Mouse (Mus musculus): Measurements from ENCODE around the gene Eif2ak4. TPM values are rescaled to one million over a fixed set of nuclear protein-coding genes. Genes with fewer than 3 reads are reported as not detected.

Gene Eif2ak4
- total and polyA plus RNA-seq, 3 experiments: 4.6 to 7.0 (median 6.1) TPM

DNA sequence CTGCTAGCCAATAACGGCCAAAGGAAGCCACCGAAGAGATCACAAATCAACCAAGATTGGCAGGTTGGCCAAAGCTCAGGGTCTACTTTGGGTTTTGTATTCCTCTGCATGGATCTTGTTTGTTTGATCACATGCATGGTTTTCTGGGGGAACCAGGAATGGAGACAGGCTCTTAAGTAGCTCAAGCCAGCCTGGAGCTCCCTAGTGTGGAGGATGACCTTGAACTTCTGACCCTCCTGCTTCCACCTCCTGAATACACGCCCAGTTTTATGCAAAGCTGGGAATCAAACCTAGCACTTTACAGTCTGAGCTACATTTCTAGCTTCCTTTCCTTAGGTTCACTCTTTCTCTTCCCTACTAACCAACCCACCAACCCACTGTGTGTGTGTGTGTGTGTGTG is 97.0 kb downstream of the Eif2ak4 start:
- Histone ChIP-seq H3K27me3 (ENCODE audit: control insufficient read depth, insufficient read depth, low read length) (no peaks in the 10 kb centered on the region), H3K36me3 (ENCODE audit: control insufficient read depth, insufficient read depth, low read length) (no peaks in the 10 kb centered on the region), H3K4me3 (no peak overlapping the region), H3K27ac (no peak overlapping the region), H3K9ac (ENCODE audit: low read depth, low read length) (no peak overlapping the region), H3K4me1 (ENCODE audit: control insufficient read depth, insufficient read depth, low read length) (peaks cover 6% of the 10 kb centered on the region), H3K79me2 (replicated peaks; ENCODE audit: control insufficient read depth, insufficient read depth, low read length) (no peaks in the 10 kb centered on the region)
- TF ChIP-seq CTCF (IDR thresholded peaks at IDR 0.05) (no peak), EP300 (IDR thresholded peaks at IDR 0.05; ENCODE audit: insufficient read depth, low read depth, low read length) (no peak), POLR2A (IDR thresholded peaks at IDR 0.05; ENCODE audit: insufficient read depth, low read depth, low read length) (no peak)
- no peak for DNase-seq
- WGBS: 76% methylated on average over 3 of the region's 3 CpGs
- intact Hi-C loops (cut with DNase I): loop anchor here (10.0 kb wide), 2 partner anchors 259 to 399 kb away; partner anchors contain the start of gene Inafm2

GRCm38 (mm10) chr2:118486933-118487332 is 98.5 kb downstream of the Eif2ak4 start:
- peak; percentile 82; the same call in 1 of the 2 replicates for TF ChIP-seq EP300 (IDR thresholded peaks at IDR 0.05; ENCODE audit: insufficient read depth, low read depth, low read length)
- TF ChIP-seq POLR2A (IDR thresholded peaks at IDR 0.05; ENCODE audit: insufficient read depth, low read depth, low read length): no peak
- TF ChIP-seq CTCF (IDR thresholded peaks at IDR 0.05): no peak; the same call in 1 of the 2 replicates
- Histone ChIP-seq H3K36me3 (ENCODE audit: control insufficient read depth, insufficient read depth, low read length) (no peaks in the 10 kb centered on the region), H3K4me3 (no peak overlapping the region), H3K27ac (no peak overlapping the region), H3K9ac (ENCODE audit: low read depth, low read length) (no peak overlapping the region), H3K4me1 (ENCODE audit: control insufficient read depth, insufficient read depth, low read length) (peaks cover 16% of the 10 kb centered on the region), H3K27me3 (ENCODE audit: control insufficient read depth, insufficient read depth, low read length) (no peaks in the 10 kb centered on the region), H3K79me2 (replicated peaks; ENCODE audit: control insufficient read depth, insufficient read depth, low read length) (no peaks in the 10 kb centered on the region)
- WGBS: 16% methylated on average over 12 of the region's 12 CpGs
- intact Hi-C loops (cut with DNase I): loop anchor here (1.0 to 10.0 kb wide), 5 partner anchors 60 to 398 kb away; partner anchors contain the start of gene Inafm2
- DNase-seq: peak; percentile 78 to 91

DNA sequence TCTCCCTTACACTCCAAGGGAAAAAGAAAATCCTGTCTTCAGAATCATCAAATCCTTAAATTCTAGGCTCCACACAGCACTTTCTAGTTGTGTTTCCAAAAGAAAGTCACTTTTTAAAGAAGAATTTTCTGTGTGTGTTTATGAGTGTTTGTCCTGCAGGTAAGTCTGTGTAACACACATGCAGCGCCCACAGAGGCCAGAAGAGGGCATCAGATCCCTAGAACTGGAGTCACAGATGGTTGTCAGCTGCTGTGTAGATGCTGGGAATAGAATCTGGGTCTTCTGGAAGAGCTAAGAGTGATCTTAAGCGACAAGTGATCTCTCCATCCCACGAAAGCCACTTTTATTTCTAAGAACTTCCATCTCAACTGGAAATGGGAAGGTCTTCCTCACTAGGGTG is 99.4 kb downstream of the Eif2ak4 start:
- Histone ChIP-seq H3K27me3 (ENCODE audit: control insufficient read depth, insufficient read depth, low read length) (no peaks in the 10 kb centered on the region), H3K36me3 (ENCODE audit: control insufficient read depth, insufficient read depth, low read length) (no peaks in the 10 kb centered on the region), H3K9ac (ENCODE audit: low read depth, low read length) (no peak overlapping the region), H3K4me3 (no peak overlapping the region), H3K79me2 (replicated peaks; ENCODE audit: control insufficient read depth, insufficient read depth, low read length) (no peaks in the 10 kb centered on the region), H3K27ac (no peak overlapping the region), H3K4me1 (ENCODE audit: control insufficient read depth, insufficient read depth, low read length) (peaks cover 16% of the 10 kb centered on the region)
- DNase-seq: peak in 1 of 2 experiments; percentile 41
- TF ChIP-seq POLR2A (IDR thresholded peaks at IDR 0.05; ENCODE audit: insufficient read depth, low read depth, low read length) (no peak), CTCF (IDR thresholded peaks at IDR 0.05) (peak; percentile 68)
- WGBS: 77% methylated on average over 3 of the region's 3 CpGs
- intact Hi-C loops (cut with DNase I): loop anchor here (1.0 to 10.0 kb wide), 5 partner anchors 59 to 397 kb away; partner anchors contain the start of gene Inafm2

- Histone ChIP-seq H3K36me3 (ENCODE audit: control insufficient read depth, insufficient read depth, low read length) (no peaks in the 10 kb centered on the region), H3K9ac (ENCODE audit: low read depth, low read length) (peak overlapping the region; percentile 15; the same call in 1 of the 2 replicates), H3K27ac (peak overlapping the region; percentile 48), H3K27me3 (ENCODE audit: control insufficient read depth, insufficient read depth, low read length) (no peaks in the 10 kb centered on the region), H3K79me2 (replicated peaks; ENCODE audit: control insufficient read depth, insufficient read depth, low read length) (no peaks in the 10 kb centered on the region), H3K4me3 (no peak overlapping the region), H3K4me1 (ENCODE audit: control insufficient read depth, insufficient read depth, low read length) (peaks cover 16% of the 10 kb centered on the region)
- 22% methylated on average over 12 of the region's 12 CpGs for WGBS
- intact Hi-C loops (cut with DNase I): loop anchor here (2.0 kb wide), 1 partner anchor 20 kb away; no protein-coding TSS in a partner anchor
- peak; percentile 81 to 85 for DNase-seq
- TF ChIP-seq EP300 (IDR thresholded peaks at IDR 0.05; ENCODE audit: insufficient read depth, low read depth, low read length) (0 out of 2 replicates have a peak, but pooled peaks have one; percentile 15), POLR2A (IDR thresholded peaks at IDR 0.05; ENCODE audit: insufficient read depth, low read depth, low read length) (no peak), CTCF (IDR thresholded peaks at IDR 0.05) (no peak)
Observed at GRCm38 (mm10) chr2:118490241-118491091, 102.0 kb downstream of the Eif2ak4 start.

GRCm38 (mm10) chr2:118491281-118491731 is 102.9 kb downstream of the Eif2ak4 start:
- H3K36me3 ChIP-seq (ENCODE audit: control insufficient read depth, insufficient read depth, low read length): no peaks in the 10 kb centered on the region
- peak; percentile 38 to 46 for DNase-seq
- WGBS: 51% methylated on average over 5 of the region's 5 CpGs
- no peak overlapping the region for H3K4me3 ChIP-seq
- intact Hi-C loops (cut with DNase I): loop anchor here (2.0 kb wide), 1 partner anchor 19 kb away; no protein-coding TSS in a partner anchor
- H3K79me2 ChIP-seq (replicated peaks; ENCODE audit: control insufficient read depth, insufficient read depth, low read length): no peaks in the 10 kb centered on the region
- H3K27ac ChIP-seq: peak overlapping the region; percentile 23; the same call in 1 of the 2 replicates
- TF ChIP-seq EP300 (IDR thresholded peaks at IDR 0.05; ENCODE audit: insufficient read depth, low read depth, low read length) (no peak), CTCF (IDR thresholded peaks at IDR 0.05) (no peak), POLR2A (IDR thresholded peaks at IDR 0.05; ENCODE audit: insufficient read depth, low read depth, low read length) (no peak)
- H3K4me1 ChIP-seq (ENCODE audit: control insufficient read depth, insufficient read depth, low read length): peaks cover 16% of the 10 kb centered on the region
- H3K27me3 ChIP-seq (ENCODE audit: control insufficient read depth, insufficient read depth, low read length): no peaks in the 10 kb centered on the region
- H3K9ac ChIP-seq (ENCODE audit: low read depth, low read length): no peak overlapping the region

Data from heart, adult 2 months (tissue).